Mouse (Mus musculus) megakaryocyte-erythroid progenitor cell, adult 5-6 weeks (primary cell): ENCODE results near the gene Dnmt3c. TPM values are rescaled to one million over a fixed set of nuclear protein-coding genes. Genes with fewer than 3 reads are reported as not detected.

Source experiments
- total RNA-seq, 2 experiments: library from RNA; stranded (forward) in 1 of 2; stranded (reverse) in 1 of 2; fragments of 200-1000, 215-1000 nt in 1 of 2; fragments of >200 nt in 1 of 2; fragmentation: Nextera tagmentation in 1 of 2; gene quantifications; 2 replicates each; pipeline ENCODE4 v1.2.3; 2014 to 2017

Dnmt3c gene
- total RNA-seq, 2 experiments from 2014 or later, result 0.47 to 1.4 TPM

Other genes with a start within 250 kb of the Dnmt3c start
- not detected in 2 replicates for gene 4930404H24Rik, start 203.9 kb upstream of the Dnmt3c start, total RNA-seq (2014; fragmentation: Nextera tagmentation)
- not detected in 2 replicates for gene 4930404H24Rik, start 203.9 kb upstream of the Dnmt3c start, total RNA-seq (2017)
- 10.4 and 13.8 TPM in 2 replicates for gene Nol4l, start 166.7 kb upstream of the Dnmt3c start, total RNA-seq (2014; fragmentation: Nextera tagmentation)
- gene Nol4l, start 166.7 kb upstream of the Dnmt3c start, total RNA-seq (2017), result 4.2 and 13.3 TPM in 2 replicates
- gene Commd7, start 63.9 kb upstream of the Dnmt3c start, total RNA-seq (2014; fragmentation: Nextera tagmentation), result 25.8 and 35.8 TPM in 2 replicates
- 22.3 and 24.1 TPM in 2 replicates for gene Commd7, start 63.9 kb upstream of the Dnmt3c start, total RNA-seq (2017)
- gene Dnmt3b, start 47.2 kb upstream of the Dnmt3c start, total RNA-seq (2014; fragmentation: Nextera tagmentation), result 20.2 and 22.1 TPM in 2 replicates
- 13.4 and 18.0 TPM in 2 replicates for gene Dnmt3b, start 47.2 kb upstream of the Dnmt3c start, total RNA-seq (2017)
- gene Mapre1, start 44.6 kb downstream of the Dnmt3c start, total RNA-seq (2014; fragmentation: Nextera tagmentation), result 109 and 127 TPM in 2 replicates
- 243 and 279 TPM in 2 replicates for gene Mapre1, start 44.6 kb downstream of the Dnmt3c start, total RNA-seq (2017)
- 0.76 and 0.82 TPM in 2 replicates for gene Efcab8, start 83.3 kb downstream of the Dnmt3c start, total RNA-seq (2014; fragmentation: Nextera tagmentation)
- gene Efcab8, start 83.3 kb downstream of the Dnmt3c start, total RNA-seq (2017), result not detected in 2 replicates
- not detected in 2 replicates for gene Sun5, start 174.4 kb downstream of the Dnmt3c start, total RNA-seq (2014; fragmentation: Nextera tagmentation)
- gene Sun5, start 174.4 kb downstream of the Dnmt3c start, total RNA-seq (2017), result not detected in 2 replicates
- gene Bpifb2, start 178.4 kb downstream of the Dnmt3c start, total RNA-seq (2014; fragmentation: Nextera tagmentation), result not detected in 2 replicates
- not detected in 2 replicates for gene Bpifb2, start 178.4 kb downstream of the Dnmt3c start, total RNA-seq (2017)
- gene Bpifb6, start 203.7 kb downstream of the Dnmt3c start, total RNA-seq (2014; fragmentation: Nextera tagmentation), result not detected in 2 replicates
- not detected in 2 replicates for gene Bpifb6, start 203.7 kb downstream of the Dnmt3c start, total RNA-seq (2017)
- gene Bpifb3, start 221.6 kb downstream of the Dnmt3c start, total RNA-seq (2014; fragmentation: Nextera tagmentation), result not detected in 2 replicates
- not detected in 2 replicates for gene Bpifb3, start 221.6 kb downstream of the Dnmt3c start, total RNA-seq (2017)
- gene Bpifb4, start 241.6 kb downstream of the Dnmt3c start, total RNA-seq (2014; fragmentation: Nextera tagmentation), result not detected in 2 replicates
- not detected in 2 replicates for gene Bpifb4, start 241.6 kb downstream of the Dnmt3c start, total RNA-seq (2017)